Mouse (Mus musculus) myocyte (in vitro differentiated cells): ENCODE measurements at regions not wholly inside any gene's neighbourhood (a gene's known extent, or its start where the extent isn't known, plus 50 kb on each side); places are given as distances from the start of the nearest gene placed in this dataset.

Experiments used
- E2F4 ChIP-seq: IDR thresholded peaks from one replicate; pipeline ENCODE4 v1.6.1; 2011; ENCODE audit warnings: mild to moderate bottlenecking, control low read depth, moderate library complexity; ENCODE audit not compliant: insufficient read depth
- MYOD1 ChIP-seq, 3 experiments: IDR thresholded peaks; one replicate each; pipeline ENCODE4 v1.6.1; 2011; ENCODE audit warnings: control low read depth in 2 of 3, low read depth in 2 of 3, mild to moderate bottlenecking in 2 of 3, moderate library complexity in 1 of 3; ENCODE audit not compliant: insufficient read length in 2 of 3, control insufficient read depth in 1 of 3
- POLR2A ChIP-seq: IDR thresholded peaks from one replicate; pipeline ENCODE4 v1.6.1; 2011; ENCODE audit warnings: low read depth, mild to moderate bottlenecking, control low read depth, moderate library complexity; ENCODE audit not compliant: insufficient read length
- USF1 ChIP-seq: IDR thresholded peaks from one replicate; pipeline ENCODE4 v1.6.1; 2011; ENCODE audit warnings: low read depth, mild to moderate bottlenecking, control low read depth, moderate library complexity

DNA sequence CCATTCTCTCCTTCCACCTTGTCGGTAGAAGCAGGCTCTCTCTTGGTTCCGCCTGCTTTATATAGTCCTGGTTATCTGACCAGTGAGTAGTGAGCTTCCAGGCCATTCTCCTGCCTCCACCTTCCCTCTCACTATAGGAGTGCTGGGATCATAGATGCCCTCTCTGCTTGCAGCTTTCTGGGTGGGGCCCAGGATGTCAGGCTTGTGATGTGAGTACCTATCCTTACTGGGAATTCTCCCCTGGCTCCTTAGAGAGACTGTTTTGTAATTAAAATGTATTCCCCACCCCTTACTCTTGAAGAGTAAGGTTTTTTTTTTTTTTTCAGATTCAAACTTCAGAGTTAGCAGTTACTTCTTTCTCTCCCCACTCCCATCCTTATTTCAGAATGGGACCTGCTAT is 291.1 kb upstream of the Rtl1 start:
- TF ChIP-seq USF1, result no peak
- TF ChIP-seq MYOD1 (IDR thresholded peaks at IDR 0.05; ENCODE audit: control insufficient read depth in 1 of 3, insufficient read length in 2 of 3, low read depth in 2 of 3), result no peak
- no peak for TF ChIP-seq POLR2A
- no peak for TF ChIP-seq E2F4
